In the genomic region with DNA sequence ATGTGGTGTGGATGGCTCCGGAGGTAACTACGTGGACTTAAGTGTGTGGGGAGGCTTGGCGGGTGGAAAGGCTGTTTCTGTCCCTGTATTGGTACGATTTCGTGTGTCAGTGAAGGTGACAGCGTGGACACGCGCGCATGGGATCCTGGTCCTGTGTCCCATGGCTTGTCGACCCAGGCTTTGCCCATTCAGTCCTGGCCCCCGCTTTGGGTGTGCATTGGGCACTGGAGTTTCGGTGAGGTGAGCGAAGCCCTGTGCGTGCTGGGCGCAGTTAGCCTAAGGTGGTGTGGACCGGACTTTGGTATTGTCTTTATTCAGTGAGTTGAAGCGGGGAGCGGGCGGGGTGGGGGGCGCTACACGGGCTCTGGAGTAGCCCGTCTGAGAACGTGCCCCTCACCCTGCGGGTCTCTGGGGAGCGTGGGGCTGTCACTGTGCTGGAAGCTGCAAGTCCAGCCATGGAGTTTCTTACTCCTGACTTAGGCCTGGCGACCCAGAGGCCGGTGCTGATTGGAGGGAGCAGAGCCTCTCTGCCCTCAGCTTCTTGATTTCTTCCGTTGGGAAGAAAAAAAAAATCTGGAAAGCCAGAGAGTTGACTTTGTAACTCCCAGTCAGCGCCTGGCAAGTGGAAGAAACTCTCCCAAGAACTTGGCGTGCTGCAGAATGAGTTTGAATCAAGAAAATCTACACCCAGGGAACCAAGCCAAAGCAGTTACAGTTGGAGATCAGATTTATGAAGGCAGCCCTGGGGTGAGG, we compare ENCODE assay signal across 8 mouse cellular contexts. TPM values are rescaled to one million over a fixed set of nuclear protein-coding genes. Genes with fewer than 3 reads are reported as not detected.
DNase-seq lines count a peak whose midpoint lies in the region; ATAC-seq and TF ChIP-seq lines count a peak whose summit lies in the region.

No protein-coding gene starts in this region.

- TF ChIP-seq CTCF in midbrain, postnatal 0 days (IDR thresholded peaks at IDR 0.05): no peak

- peak overlapping the region; percentile 87 for H3K4me2 ChIP-seq in neural tube, embryonic 11.5 days (ENCODE audit: low read depth)
- H3K4me2 ChIP-seq in forebrain, embryonic 11.5 days (ENCODE audit: low read depth, low read length, severe bottlenecking): peak overlapping the region; percentile 86
- H3K4me2 ChIP-seq in limb, embryonic 12.5 days: peak overlapping the region; percentile 97
- H3K4me2 ChIP-seq in midbrain, postnatal 0 days (ENCODE audit: low read depth, low read length, poor library complexity, severe bottlenecking): peak overlapping the region; percentile 94

- 0 out of 2 replicates have a peak, but pooled peaks have one; percentile 3 for ATAC-seq in neural tube, embryonic 11.5 days (ENCODE audit: insufficient read depth, low FRiP score, low TSS enrichment)
- no peak for ATAC-seq in forebrain, embryonic 11.5 days (replicated peaks; ENCODE audit: low FRiP score)
- no peak for ATAC-seq in limb, embryonic 12.5 days (ENCODE audit: insufficient number of reproducible peaks, insufficient read depth, low FRiP score, low TSS enrichment, low read depth)
- no peak for ATAC-seq in midbrain, postnatal 0 days (ENCODE audit: low FRiP score)

- no peaks in the 10 kb centered on the region for H3K36me3 ChIP-seq in neural tube, embryonic 11.5 days (ENCODE audit: control insufficient read depth, insufficient read depth, low read length)
- no peaks in the 10 kb centered on the region for H3K36me3 ChIP-seq in forebrain, embryonic 11.5 days (ENCODE audit: control insufficient read depth, insufficient read depth, low read length)
- H3K36me3 ChIP-seq in limb, embryonic 12.5 days: no peaks in the 10 kb centered on the region
- H3K36me3 ChIP-seq in midbrain, postnatal 0 days (ENCODE audit: insufficient read depth, low read length): no peaks in the 10 kb centered on the region

- 10% methylated on average over 29 of the region's 30 CpGs for WGBS in neural tube, embryonic 11.5 days
- 11% methylated on average over 30 of the region's 30 CpGs for WGBS in forebrain, embryonic 11.5 days
- WGBS in limb, embryonic 12.5 days: 10% methylated on average over 30 of the region's 30 CpGs
- WGBS in midbrain, postnatal 0 days: 6% methylated on average over 28 of the region's 30 CpGs

- no peaks in the 10 kb centered on the region for H3K27me3 ChIP-seq in neural tube, embryonic 11.5 days (ENCODE audit: control insufficient read depth, insufficient read depth, low read length)
- H3K27me3 ChIP-seq in forebrain, embryonic 11.5 days (ENCODE audit: control insufficient read depth, insufficient read depth, low read length): peaks cover 6% of the 10 kb centered on the region; the same call in 1 of the 2 replicates
- H3K27me3 ChIP-seq in limb, embryonic 12.5 days: 0 out of 2 replicates have a peak, but pooled peaks cover 4% of the 10 kb centered on the region
- no peaks in the 10 kb centered on the region for H3K27me3 ChIP-seq in midbrain, postnatal 0 days (ENCODE audit: insufficient read depth, low read length)

- DNase-seq in neural tube, embryonic 11.5 days (ENCODE audit: low spot score): no peak
- no peak for DNase-seq in neural tube, embryonic 10.5 days (ENCODE audit: extremely low spot score, low spot score)
- DNase-seq in forebrain, embryonic 11.5 days (ENCODE audit: low spot score): peak; percentile 60
- DNase-seq in heart, postnatal 4 days: peak; percentile 54
- DNase-seq in midbrain, postnatal 0 days (ENCODE audit: low spot score): peak; percentile 72
- no peak for DNase-seq in spleen, adult 12 weeks (ENCODE audit: low spot score)
- no peak for DNase-seq in spleen, postnatal 10 days (ENCODE audit: low spot score in 2 of 2)

- H3K4me3 ChIP-seq in neural tube, embryonic 11.5 days (ENCODE audit: low read depth, low read length): peak overlapping the region; percentile 89
- peak overlapping the region; percentile 69 for H3K4me3 ChIP-seq in forebrain, embryonic 11.5 days (ENCODE audit: low read depth, low read length)
- peak overlapping the region; percentile 71 for H3K4me3 ChIP-seq in limb, embryonic 12.5 days (replicated peaks)
- peak overlapping the region; percentile 83 for H3K4me3 ChIP-seq in midbrain, postnatal 0 days (ENCODE audit: low read depth, low read length)

- no peak overlapping the region for H3K27ac ChIP-seq in neural tube, embryonic 11.5 days (ENCODE audit: low read depth, low read length)
- H3K27ac ChIP-seq in forebrain, embryonic 11.5 days (ENCODE audit: low read depth, low read length): no peak overlapping the region
- no peak overlapping the region for H3K27ac ChIP-seq in limb, embryonic 12.5 days
- peak overlapping the region; percentile 72 for H3K27ac ChIP-seq in midbrain, postnatal 0 days (ENCODE audit: low read depth, low read length)

- no peaks in the 10 kb centered on the region for H3K9me3 ChIP-seq in neural tube, embryonic 11.5 days (ENCODE audit: control insufficient read depth, low read length)
- H3K9me3 ChIP-seq in forebrain, embryonic 11.5 days (ENCODE audit: control insufficient read depth, low read length): no peaks in the 10 kb centered on the region
- no peaks in the 10 kb centered on the region for H3K9me3 ChIP-seq in limb, embryonic 12.5 days
- H3K9me3 ChIP-seq in midbrain, postnatal 0 days (ENCODE audit: low read length): no peaks in the 10 kb centered on the region

- H3K9ac ChIP-seq in neural tube, embryonic 11.5 days (ENCODE audit: low read length): peak overlapping the region; percentile 92
- H3K9ac ChIP-seq in forebrain, embryonic 11.5 days (ENCODE audit: low read length): peak overlapping the region; percentile 85
- H3K9ac ChIP-seq in limb, embryonic 12.5 days (replicated peaks): peak overlapping the region; percentile 81
- H3K9ac ChIP-seq in midbrain, postnatal 0 days (replicated peaks; ENCODE audit: low read length, poor library complexity, severe bottlenecking): peak overlapping the region; percentile 90

- H3K4me1 ChIP-seq in neural tube, embryonic 11.5 days (ENCODE audit: control insufficient read depth, insufficient read depth, low read length): peaks cover 15% of the 10 kb centered on the region
- H3K4me1 ChIP-seq in forebrain, embryonic 11.5 days (replicated peaks; ENCODE audit: control insufficient read depth, insufficient read depth, low read length): peaks cover 6% of the 10 kb centered on the region; the same call in 1 of the 2 replicates
- peaks cover 16% of the 10 kb centered on the region for H3K4me1 ChIP-seq in limb, embryonic 12.5 days (replicated peaks)
- H3K4me1 ChIP-seq in midbrain, postnatal 0 days (ENCODE audit: insufficient read depth, low read length): peaks cover 6% of the 10 kb centered on the region; the same call in 1 of the 2 replicates

RNA-seq across cellular contexts. Expression of a gene that starts 1.4 kb away (rescaled TPM):
- polyA plus RNA-seq in neural tube, embryonic 11.5 days (2014; fragmentation: Nextera tagmentation; extraction: Ambion mirVana): 57.8 and 61.8 TPM in 2 replicates
- 30.4 and 32.5 TPM in 2 replicates for polyA plus RNA-seq in forebrain, embryonic 11.5 days (2014; fragmentation: Nextera tagmentation; extraction: Ambion mirVana)
- 10 to 100 TPM; 45.2 to 45.9 TPM for total RNA-seq in heart, postnatal 4 days (2021)
- polyA plus RNA-seq in limb, embryonic 12.5 days (2016; fragmentation: Nextera tagmentation; extraction: Ambion mirVana): 15.4 and 16.6 TPM in 2 replicates
- 65.4 and 80.9 TPM in 2 replicates for total RNA-seq in midbrain, postnatal 0 days (2014; rRNA removed)
- 43.5 and 43.8 TPM in 2 replicates for polyA plus RNA-seq in midbrain, postnatal 0 days (2015; fragmentation: Nextera tagmentation; extraction: Ambion mirVana)

Comparison
In these comparisons a context has a peak if more than half of its experiments do, and no peak if none do; other contexts are left out.
1. DNase-seq: peak in forebrain, embryonic 11.5 days (single experiment), heart, postnatal 4 days (single experiment) and midbrain, postnatal 0 days (single experiment); none in neural tube, embryonic 11.5 days (single experiment), neural tube, embryonic 10.5 days (single experiment), spleen, adult 12 weeks (single experiment) and spleen, postnatal 10 days (0 of 2).
2. Peak in every context shown above with its lines, with median percentiles within 50 percentile points of each other: H3K4me2 ChIP-seq, H3K4me3 ChIP-seq and H3K9ac ChIP-seq.